Mouse (Mus musculus) megakaryocyte, embryonic 14.5 days (primary cell): Measurements from ENCODE around the gene Pih1d1.

Experiments used
- FLI1 ChIP-seq: IDR thresholded peaks from 2 replicates; pipeline ENCODE4 v1.6.1; 2012; ENCODE audit warnings: low read length, inconsistent platforms, mixed read lengths
- GATA1 ChIP-seq: IDR thresholded peaks from 3 replicates; pipeline ENCODE4 v1.6.1; 2012; ENCODE audit warnings: mixed read lengths, low read length, inconsistent platforms, borderline replicate concordance

- TF ChIP-seq GATA1 (no peak), FLI1 (no peak)
Observed at GRCm38 (mm10) chr7:45202654-45203053, 48.6 kb downstream of the Pih1d1 start.
